Mouse (Mus musculus): ENCODE measurements around the gene Slc17a7.
A peak's percentile ranks its signal among the peaks of the same experiment; 100 is the strongest.
"Not testable (repeated sequence)": the region's sequence is repeated elsewhere in the genome, so short reads cannot be mapped to it uniquely, and the experiment has no call there.

The Slc17a7 gene

GRCm38 (mm10) chr7:45163735-45164490, at the start of gene Slc17a7:
TSS of gene Slc17a7 (plus strand) at chr7:45163949.
- peak; percentile 45 to 49 for DNase-seq

GRCm38 (mm10) chr7:45117566-45117965, 46.2 kb upstream of the Slc17a7 start:
- no peak for DNase-seq

- no peak for DNase-seq
Observed at GRCm38 (mm10) chr7:45118336-45118735, 45.4 kb upstream of the Slc17a7 start.

GRCm38 (mm10) chr7:45119780-45120709, 43.7 kb upstream of the Slc17a7 start:
- no peak for DNase-seq

- DNase-seq: peak; percentile 82 to 90
Observed at GRCm38 (mm10) chr7:45121404-45121803, 42.3 kb upstream of the Slc17a7 start.

GRCm38 (mm10) chr7:45121966-45122365, 41.8 kb upstream of the Slc17a7 start:
- no peak for DNase-seq

GRCm38 (mm10) chr7:45122561-45123185, 41.1 kb upstream of the Slc17a7 start:
- DNase-seq: no peak

GRCm38 (mm10) chr7:45123186-45123570, 40.6 kb upstream of the Slc17a7 start:
- peak; percentile 40 to 52 for DNase-seq

GRCm38 (mm10) chr7:45124224-45125143, 39.3 kb upstream of the Slc17a7 start, which contains the start of gene Rps11:
TSS of gene Rps11 (minus strand) at chr7:45124439.
- peak; percentile 99 for DNase-seq

- DNase-seq: no peak
Observed at GRCm38 (mm10) chr7:45125144-45125600, 38.6 kb upstream of the Slc17a7 start.

GRCm38 (mm10) chr7:45125649-45126048, 38.1 kb upstream of the Slc17a7 start:
- not testable (repeated sequence) for DNase-seq

GRCm38 (mm10) chr7:45126147-45126843, 37.5 kb upstream of the Slc17a7 start:
- DNase-seq: no peak

GRCm38 (mm10) chr7:45126844-45127699, 36.7 kb upstream of the Slc17a7 start:
- DNase-seq: peak in 1 of 2 experiments; percentile 23

- DNase-seq: no peak
Observed at GRCm38 (mm10) chr7:45127700-45128224, 36.0 kb upstream of the Slc17a7 start.

GRCm38 (mm10) chr7:45128624-45129246, 35.0 kb upstream of the Slc17a7 start, which contains the start of gene Rpl13a:
TSS of gene Rpl13a (minus strand) at chr7:45128761.
- peak; percentile 99 to 100 for DNase-seq

- DNase-seq: no peak
Observed at GRCm38 (mm10) chr7:45129318-45129717, 34.4 kb upstream of the Slc17a7 start.

GRCm38 (mm10) chr7:45129776-45130512, 33.8 kb upstream of the Slc17a7 start:
- no peak for DNase-seq

GRCm38 (mm10) chr7:45131850-45132249, 31.9 kb upstream of the Slc17a7 start:
- DNase-seq: no peak

Data from lung, postnatal 4 days (tissue).